Mouse (Mus musculus) testis, postnatal 14 days (tissue): Measurements from ENCODE around the gene Gm10643.

ENCODE experiments used
- DNase-seq: peaks from one replicate; pipeline ENCODE4 v3.0.0; 2021; ENCODE audit warnings: low spot score

Gm10643 gene

GRCm38 (mm10) chr8:84071921-84072320 is 7.0 kb upstream of the Gm10643 start:
- DNase-seq, result no peak

DNA sequence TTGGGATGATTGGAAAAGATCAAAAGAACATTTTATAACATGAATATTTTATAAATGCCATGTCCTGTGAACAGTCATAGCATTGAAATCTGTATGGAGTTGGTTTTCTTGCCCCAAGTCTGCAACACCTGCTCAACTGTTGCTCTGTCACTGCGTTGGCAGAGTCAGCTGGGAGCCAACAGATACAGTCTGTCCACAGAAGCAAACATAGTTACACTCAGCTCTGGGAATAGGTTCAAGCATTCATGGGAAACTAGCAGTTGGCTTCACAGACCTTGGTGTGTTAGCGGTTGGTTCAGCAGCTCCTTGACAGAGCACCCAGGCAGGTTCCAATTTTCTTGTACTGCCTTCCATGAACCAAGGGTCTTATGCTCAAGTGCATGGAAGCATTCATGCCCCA is 5.7 kb upstream of the Gm10643 start:
- peak; percentile 69 for DNase-seq

- no peak for DNase-seq
Observed at GRCm38 (mm10) chr8:84070241-84070640, 5.3 kb upstream of the Gm10643 start.

GRCm38 (mm10) chr8:84069750-84070149 is 4.8 kb upstream of the Gm10643 start:
- DNase-seq, result no peak

GRCm38 (mm10) chr8:84069169-84069568 is 4.2 kb upstream of the Gm10643 start:
- no peak for DNase-seq

GRCm38 (mm10) chr8:84068316-84069035 is 3.5 kb upstream of the Gm10643 start:
- no peak for DNase-seq

DNA sequence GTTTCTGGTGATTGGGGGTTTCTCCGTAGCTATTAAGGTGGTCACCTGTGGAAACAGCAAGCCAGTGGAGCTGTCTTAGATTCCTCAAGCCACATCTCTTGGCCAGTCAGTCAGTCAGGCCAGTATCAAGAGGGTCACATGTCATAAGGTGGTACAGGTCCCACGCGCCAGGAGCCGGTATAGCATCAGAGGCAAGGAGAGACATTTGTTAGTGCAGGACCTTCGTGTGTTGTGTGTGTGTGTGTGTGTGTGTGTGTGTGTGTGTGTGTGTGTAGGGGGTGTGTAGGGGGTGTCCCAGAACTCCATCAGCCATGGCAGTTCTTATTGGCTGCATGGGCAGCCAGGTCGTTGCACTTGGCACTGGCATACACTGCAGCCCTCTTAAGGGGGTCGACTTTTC is 3.0 kb upstream of the Gm10643 start:
- DNase-seq, result no peak

- DNase-seq, result peak; percentile 95
Observed at GRCm38 (mm10) chr8:84067047-84067573, 2.2 kb upstream of the Gm10643 start.

DNA sequence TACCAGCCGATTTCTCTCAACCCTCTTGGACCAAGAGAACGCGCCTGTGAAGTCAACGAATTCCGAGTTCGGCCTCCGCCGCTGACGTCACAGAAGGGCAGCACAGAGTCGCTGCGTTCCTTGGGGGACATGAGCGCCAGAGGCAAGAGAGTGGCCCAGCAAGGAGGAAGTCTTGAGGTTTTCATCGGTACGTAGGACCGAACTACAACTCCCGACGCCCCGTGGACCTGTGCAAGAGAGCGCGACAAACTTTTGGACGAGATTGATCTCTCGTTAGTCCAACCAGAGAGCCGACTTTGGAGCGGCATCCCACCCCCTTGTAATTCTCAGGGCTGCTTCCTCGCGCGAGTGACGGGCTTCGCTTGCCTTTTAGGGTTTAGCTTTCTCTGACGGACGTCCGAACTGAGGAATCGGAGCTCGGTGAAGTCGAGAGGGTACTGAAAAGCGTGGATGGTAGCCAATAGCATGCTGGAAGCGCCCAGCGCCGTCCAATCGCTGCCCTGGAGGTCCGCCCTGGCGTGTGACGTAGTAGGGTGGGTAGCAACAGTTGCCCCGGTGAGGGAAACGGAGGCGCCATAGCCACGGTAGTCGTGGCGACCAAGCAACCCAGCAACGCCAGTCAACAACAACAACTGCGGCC is 1.5 kb upstream of the Gm10643 start, which contains the start of gene Rfx1:
Gene Rfx1 (plus strand): TSS at position 544 of the 640 bp plus-strand sequence.
- DNase-seq, result peak; percentile 100

GRCm38 (mm10) chr8:84065457-84066072 is 628 bp upstream of the Gm10643 start:
- no peak for DNase-seq

DNA sequence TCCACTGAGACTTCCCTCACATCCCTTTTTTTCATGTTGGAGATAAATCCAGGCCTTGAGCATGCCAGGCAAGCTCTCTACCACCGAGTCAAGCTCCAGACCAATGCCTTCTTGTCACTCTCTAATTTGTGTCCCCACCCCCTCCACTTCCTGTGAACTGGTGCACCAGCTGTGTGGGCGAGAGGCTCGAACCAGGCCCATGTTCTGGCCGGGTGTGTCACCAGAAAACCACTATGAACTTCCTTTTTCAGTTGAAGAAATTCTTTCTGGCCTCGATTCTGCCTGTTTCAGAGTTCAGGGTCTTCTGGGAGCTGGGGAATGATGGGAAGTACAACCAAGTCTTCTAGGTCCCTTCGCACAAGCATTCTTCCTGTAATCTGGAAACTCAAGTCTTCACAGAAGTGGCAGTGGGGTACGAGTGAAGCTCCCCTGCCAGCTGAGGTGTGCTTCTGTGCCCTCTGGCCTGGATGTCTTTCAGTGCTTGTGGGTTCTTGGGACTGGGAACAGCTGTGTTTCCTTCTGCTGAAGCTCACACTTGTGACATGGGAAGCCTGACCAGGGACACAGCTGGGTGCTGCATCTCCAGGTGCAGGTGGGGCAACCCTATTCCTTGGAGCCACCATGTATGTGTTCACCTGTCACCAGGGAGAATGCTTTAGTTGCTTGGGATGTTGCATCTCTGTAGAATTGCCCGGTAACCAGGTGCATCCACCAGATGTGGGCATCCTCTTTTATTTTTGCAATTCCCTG is 901 bp downstream of the Gm10643 start:
- no peak for DNase-seq

- DNase-seq, result no peak
Observed at GRCm38 (mm10) chr8:84060245-84060644, 4.7 kb downstream of the Gm10643 start.

GRCm38 (mm10) chr8:84059226-84059625 is 5.7 kb downstream of the Gm10643 start:
- DNase-seq, result no peak

DNA sequence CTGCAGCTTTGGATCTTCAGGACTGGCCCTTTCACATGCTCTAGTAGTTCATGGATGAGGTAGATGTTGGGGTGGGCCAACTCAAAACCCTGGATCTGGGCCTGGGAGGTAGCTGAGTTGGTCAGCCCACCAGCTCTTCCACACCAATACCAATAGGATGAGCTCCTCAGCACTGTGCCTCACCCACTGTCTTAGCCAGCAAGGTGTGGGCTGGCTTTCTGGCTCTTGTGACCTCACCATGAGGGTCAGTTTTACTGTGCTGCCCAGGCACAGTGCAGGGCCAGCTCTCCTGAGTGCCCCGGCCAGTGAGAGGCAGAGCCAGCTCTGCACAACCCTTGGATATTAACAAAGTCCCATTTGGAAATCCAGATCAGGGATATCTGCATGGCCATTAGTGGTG is 7.1 kb downstream of the Gm10643 start:
- no peak for DNase-seq

DNA sequence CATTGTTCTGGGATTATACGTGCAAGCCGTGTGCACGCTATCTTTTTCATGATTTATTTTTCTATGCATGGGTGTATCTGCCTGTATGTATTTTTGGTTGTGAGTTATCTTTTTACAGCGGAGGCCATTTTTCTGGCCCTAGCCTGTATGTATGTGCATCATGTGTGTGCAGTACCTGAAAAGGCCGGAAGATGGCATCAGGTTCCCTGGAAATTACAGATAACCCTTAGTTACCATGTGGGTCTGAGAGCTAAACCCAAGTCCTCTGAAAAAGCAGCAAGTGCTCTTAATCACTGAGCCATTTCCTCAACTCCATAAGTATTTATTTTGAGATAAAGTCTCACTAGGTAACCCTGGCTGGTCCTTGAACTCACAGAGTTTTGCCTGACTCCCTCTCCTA is 11.7 kb downstream of the Gm10643 start:
- DNase-seq, result no peak

DNA sequence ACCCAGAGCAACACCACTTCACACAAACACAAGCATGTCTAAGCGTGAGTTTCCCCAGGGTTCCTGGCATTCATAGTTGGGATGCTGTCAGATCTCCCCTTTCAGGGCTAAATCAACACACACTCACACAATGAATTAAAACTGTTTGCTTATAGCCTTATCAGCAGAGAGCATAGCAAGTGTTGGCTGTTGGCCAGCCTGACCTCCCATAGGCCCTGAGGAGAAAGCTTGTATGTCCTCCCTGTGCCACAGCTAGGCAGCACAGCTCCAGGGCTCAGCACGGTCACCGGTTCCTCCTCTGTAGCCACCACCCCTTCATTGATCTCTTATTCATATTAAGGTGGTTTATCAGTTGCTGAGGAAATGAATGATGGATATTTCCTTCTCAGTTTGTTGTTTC is 12.2 kb downstream of the Gm10643 start:
- no peak for DNase-seq

- DNase-seq, result no peak
Observed at GRCm38 (mm10) chr8:84048171-84048570, 16.8 kb downstream of the Gm10643 start.

DNA sequence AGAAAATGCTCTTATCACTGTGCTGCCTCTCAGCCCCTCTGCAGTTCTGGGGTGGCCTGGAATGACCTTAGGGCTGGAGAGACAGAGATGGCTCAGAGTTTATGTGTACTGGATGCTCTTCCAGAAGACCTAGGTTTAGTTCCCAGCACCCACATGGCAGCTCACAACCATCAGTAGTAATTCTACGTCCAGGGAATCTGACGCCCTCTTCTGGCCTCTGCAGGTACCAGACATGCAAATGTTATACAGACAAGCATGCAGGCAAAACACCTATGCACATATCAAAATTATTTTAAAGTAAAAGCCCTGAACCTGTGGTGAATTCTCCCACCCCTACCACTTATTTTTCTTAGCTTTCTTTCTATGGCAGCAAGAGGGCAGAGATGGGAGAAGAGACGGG is 18.4 kb downstream of the Gm10643 start:
- no peak for DNase-seq

- DNase-seq, result no peak
Observed at GRCm38 (mm10) chr8:84044900-84045299, 20.0 kb downstream of the Gm10643 start, which contains the start of gene Rln3. Gene Rln3, minus strand, starts transcription at chr8:84045000.

DNA sequence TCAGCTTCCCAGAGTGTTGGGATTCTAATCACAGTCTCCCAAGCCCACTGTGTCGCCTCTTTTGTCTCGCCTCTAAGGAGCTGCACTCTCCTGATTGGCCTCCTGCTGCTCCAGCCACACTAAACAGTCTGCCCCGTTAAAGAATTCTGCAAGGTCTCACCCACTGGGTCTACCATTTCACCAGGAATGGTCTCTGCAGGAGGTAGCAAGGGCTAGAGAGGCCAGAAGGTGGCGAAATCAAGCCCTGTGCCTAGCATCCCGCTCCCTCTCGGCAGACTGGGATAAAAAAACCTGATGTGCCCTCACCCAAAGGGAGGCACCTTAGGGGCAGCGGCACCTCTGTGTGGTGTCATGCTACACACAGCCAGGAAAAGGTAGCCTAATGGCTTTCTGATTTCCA is 20.8 kb downstream of the Gm10643 start:
- DNase-seq, result no peak

GRCm38 (mm10) chr8:84042948-84043342 is 22.0 kb downstream of the Gm10643 start:
- DNase-seq, result no peak
